Mouse (Mus musculus) liver, adult 2 months (tissue): ENCODE measurements around the gene Fbxl18.

Experiments
- CTCF ChIP-seq: fragments of 200-500 bp; IDR thresholded peaks from 2 replicates; pipeline ENCODE4 v1.5.1; 2011; ENCODE audit warnings: low read depth, low read length, control low read depth
- POLR2A ChIP-seq: fragments of 200-500 bp; IDR thresholded peaks from 2 replicates; pipeline ENCODE4 v1.6.1; 2011; ENCODE audit warnings: low read length, control low read depth; ENCODE audit not compliant: insufficient read depth; ENCODE audit errors: extremely low read depth

GRCm38 (mm10) chr5:142820276-142821265 is 74.7 kb downstream of the Fbxl18 start:
- TF ChIP-seq POLR2A (peak; percentile 69; the same call in 1 of the 2 replicates), CTCF (no peak)
